Mouse (Mus musculus): ENCODE measurements around the gene Slc26a3. TPM values are rescaled to one million over a fixed set of nuclear protein-coding genes. Genes with fewer than 3 reads are reported as not detected.

Slc26a3 gene
- total and polyA plus RNA-seq, 2 experiments from 2014 or later: 0.05 TPM; not detected in 1

- no peaks in the 10 kb centered on the region for H3K9me3 ChIP-seq (ENCODE audit: low read length)
- H3K4me3 ChIP-seq (ENCODE audit: low read length): no peak overlapping the region
- WGBS: 78% methylated on average over 7 of the region's 7 CpGs
- H3K36me3 ChIP-seq (ENCODE audit: insufficient read depth, low read length): no peaks in the 10 kb centered on the region
- H3K27me3 ChIP-seq (ENCODE audit: insufficient read depth, low read length): no peaks in the 10 kb centered on the region
- DNase-seq (ENCODE audit: low spot score) (no peak), ATAC-seq (no peak)
- no peaks in the 10 kb centered on the region for H3K4me1 ChIP-seq (ENCODE audit: insufficient read depth, low read length)
- H3K9ac ChIP-seq (replicated peaks; ENCODE audit: low read length): no peak overlapping the region
- TF ChIP-seq CTCF (IDR thresholded peaks at IDR 0.05; ENCODE audit: low read depth): no peak
- H3K4me2 ChIP-seq (ENCODE audit: low read depth, low read length): no peak overlapping the region
- no peak overlapping the region for H3K27ac ChIP-seq
These were observed 21.0 kb upstream of the Slc26a3 start for GRCm38 (mm10) chr12:31369656-31370055.

- ATAC-seq (peak; percentile 78), DNase-seq (ENCODE audit: low spot score) (peak; percentile 91)
- Histone ChIP-seq H3K27ac (no peak overlapping the region), H3K4me2 (ENCODE audit: low read depth, low read length) (peak overlapping the region; percentile 38; the same call in 1 of the 2 replicates), H3K9ac (replicated peaks; ENCODE audit: low read length) (no peak overlapping the region; the same call in 1 of the 2 replicates), H3K27me3 (ENCODE audit: insufficient read depth, low read length) (no peaks in the 10 kb centered on the region), H3K36me3 (ENCODE audit: insufficient read depth, low read length) (no peaks in the 10 kb centered on the region), H3K4me1 (ENCODE audit: insufficient read depth, low read length) (peaks cover 4% of the 10 kb centered on the region; the same call in 1 of the 2 replicates), H3K9me3 (ENCODE audit: low read length) (no peaks in the 10 kb centered on the region), H3K4me3 (ENCODE audit: low read length) (no peak overlapping the region)
- WGBS: 32% methylated on average over 9 of the region's 9 CpGs
- TF ChIP-seq CTCF (IDR thresholded peaks at IDR 0.05; ENCODE audit: low read depth): peak; percentile 90
These were observed 15.9 kb upstream of the Slc26a3 start for GRCm38 (mm10) chr12:31374603-31375282.

- DNase-seq (ENCODE audit: low spot score) (no peak), ATAC-seq (0 out of 2 replicates have a peak, but pooled peaks have one; percentile 2)
- no peaks in the 10 kb centered on the region for H3K36me3 ChIP-seq (ENCODE audit: insufficient read depth, low read length)
- no peaks in the 10 kb centered on the region for H3K9me3 ChIP-seq (ENCODE audit: low read length)
- TF ChIP-seq CTCF (IDR thresholded peaks at IDR 0.05; ENCODE audit: low read depth): no peak
- no peak overlapping the region for H3K9ac ChIP-seq (replicated peaks; ENCODE audit: low read length)
- H3K4me3 ChIP-seq (ENCODE audit: low read length): no peak overlapping the region
- H3K4me1 ChIP-seq (ENCODE audit: insufficient read depth, low read length): peaks cover 4% of the 10 kb centered on the region; the same call in 1 of the 2 replicates
- H3K27me3 ChIP-seq (ENCODE audit: insufficient read depth, low read length): no peaks in the 10 kb centered on the region
- H3K27ac ChIP-seq: no peak overlapping the region
- H3K4me2 ChIP-seq (ENCODE audit: low read depth, low read length): no peak overlapping the region
- 66% methylated on average over 4 of the region's 4 CpGs for WGBS
These were observed 15.4 kb upstream of the Slc26a3 start for GRCm38 (mm10) chr12:31375283-31375615.

- Histone ChIP-seq H3K36me3 (ENCODE audit: insufficient read depth, low read length) (no peaks in the 10 kb centered on the region), H3K4me2 (ENCODE audit: low read depth, low read length) (peak overlapping the region; percentile 53), H3K27ac (no peak overlapping the region), H3K4me3 (ENCODE audit: low read length) (peak overlapping the region; percentile 25), H3K9me3 (ENCODE audit: low read length) (no peaks in the 10 kb centered on the region), H3K27me3 (ENCODE audit: insufficient read depth, low read length) (no peaks in the 10 kb centered on the region), H3K4me1 (ENCODE audit: insufficient read depth, low read length) (peaks cover 4% of the 10 kb centered on the region; the same call in 1 of the 2 replicates), H3K9ac (replicated peaks; ENCODE audit: low read length) (no peak overlapping the region)
- TF ChIP-seq CTCF (IDR thresholded peaks at IDR 0.05; ENCODE audit: low read depth): peak; percentile 65
- 14% methylated on average over 13 of the region's 13 CpGs for WGBS
- peak; percentile 65 for DNase-seq (ENCODE audit: low spot score)
- peak; percentile 61; the same call in 1 of the 2 replicates for ATAC-seq
These were observed 14.2 kb upstream of the Slc26a3 start for GRCm38 (mm10) chr12:31376326-31376950.

- no peaks in the 10 kb centered on the region for H3K36me3 ChIP-seq (ENCODE audit: insufficient read depth, low read length)
- H3K9ac ChIP-seq (replicated peaks; ENCODE audit: low read length): no peak overlapping the region
- H3K4me2 ChIP-seq (ENCODE audit: low read depth, low read length): 0 out of 2 replicates have a peak overlapping the region, but pooled peaks have one; percentile 8
- WGBS: 82% methylated on average over 11 of the region's 11 CpGs
- TF ChIP-seq CTCF (IDR thresholded peaks at IDR 0.05; ENCODE audit: low read depth): no peak
- peaks cover 4% of the 10 kb centered on the region; the same call in 1 of the 2 replicates for H3K4me1 ChIP-seq (ENCODE audit: insufficient read depth, low read length)
- no peaks in the 10 kb centered on the region for H3K9me3 ChIP-seq (ENCODE audit: low read length)
- DNase-seq (ENCODE audit: low spot score): no peak
- H3K27ac ChIP-seq: no peak overlapping the region
- ATAC-seq: no peak
- H3K27me3 ChIP-seq (ENCODE audit: insufficient read depth, low read length): no peaks in the 10 kb centered on the region
- H3K4me3 ChIP-seq (ENCODE audit: low read length): no peak overlapping the region
These were observed 13.4 kb upstream of the Slc26a3 start for GRCm38 (mm10) chr12:31377241-31377640.

- DNase-seq (ENCODE audit: low spot score): peak; percentile 36
- no peak overlapping the region for H3K27ac ChIP-seq
- WGBS: 27% methylated on average over 2 of the region's 2 CpGs
- no peak overlapping the region for H3K4me3 ChIP-seq (ENCODE audit: low read length)
- no peak overlapping the region for H3K4me2 ChIP-seq (ENCODE audit: low read depth, low read length)
- no peak for TF ChIP-seq CTCF (IDR thresholded peaks at IDR 0.05; ENCODE audit: low read depth)
- ATAC-seq: 0 out of 2 replicates have a peak, but pooled peaks have one; percentile 38
- H3K36me3 ChIP-seq (ENCODE audit: insufficient read depth, low read length): no peaks in the 10 kb centered on the region
- peaks cover 4% of the 10 kb centered on the region; the same call in 1 of the 2 replicates for H3K4me1 ChIP-seq (ENCODE audit: insufficient read depth, low read length)
- no peaks in the 10 kb centered on the region for H3K27me3 ChIP-seq (ENCODE audit: insufficient read depth, low read length)
- no peaks in the 10 kb centered on the region for H3K9me3 ChIP-seq (ENCODE audit: low read length)
- H3K9ac ChIP-seq (replicated peaks; ENCODE audit: low read length): no peak overlapping the region
These were observed 9.8 kb upstream of the Slc26a3 start for GRCm38 (mm10) chr12:31380878-31381277.

Data from hindbrain, postnatal 0 days (tissue).